Mouse (Mus musculus) hindlimb bud, embryonic 11.5 days (tissue): ENCODE data around the gene Tsc22d4.
"Not testable (repeated sequence)": the region's sequence is repeated elsewhere in the genome, so short reads cannot be mapped to it uniquely, and the experiment has no call there.

Experiments
- DNase-seq: peaks from one replicate; pipeline ENCODE4 v3.0.0-alpha.2; 2012; ENCODE audit warnings: low read depth, low spot score; ENCODE audit errors: extremely low spot score

Gene Tsc22d4

DNA sequence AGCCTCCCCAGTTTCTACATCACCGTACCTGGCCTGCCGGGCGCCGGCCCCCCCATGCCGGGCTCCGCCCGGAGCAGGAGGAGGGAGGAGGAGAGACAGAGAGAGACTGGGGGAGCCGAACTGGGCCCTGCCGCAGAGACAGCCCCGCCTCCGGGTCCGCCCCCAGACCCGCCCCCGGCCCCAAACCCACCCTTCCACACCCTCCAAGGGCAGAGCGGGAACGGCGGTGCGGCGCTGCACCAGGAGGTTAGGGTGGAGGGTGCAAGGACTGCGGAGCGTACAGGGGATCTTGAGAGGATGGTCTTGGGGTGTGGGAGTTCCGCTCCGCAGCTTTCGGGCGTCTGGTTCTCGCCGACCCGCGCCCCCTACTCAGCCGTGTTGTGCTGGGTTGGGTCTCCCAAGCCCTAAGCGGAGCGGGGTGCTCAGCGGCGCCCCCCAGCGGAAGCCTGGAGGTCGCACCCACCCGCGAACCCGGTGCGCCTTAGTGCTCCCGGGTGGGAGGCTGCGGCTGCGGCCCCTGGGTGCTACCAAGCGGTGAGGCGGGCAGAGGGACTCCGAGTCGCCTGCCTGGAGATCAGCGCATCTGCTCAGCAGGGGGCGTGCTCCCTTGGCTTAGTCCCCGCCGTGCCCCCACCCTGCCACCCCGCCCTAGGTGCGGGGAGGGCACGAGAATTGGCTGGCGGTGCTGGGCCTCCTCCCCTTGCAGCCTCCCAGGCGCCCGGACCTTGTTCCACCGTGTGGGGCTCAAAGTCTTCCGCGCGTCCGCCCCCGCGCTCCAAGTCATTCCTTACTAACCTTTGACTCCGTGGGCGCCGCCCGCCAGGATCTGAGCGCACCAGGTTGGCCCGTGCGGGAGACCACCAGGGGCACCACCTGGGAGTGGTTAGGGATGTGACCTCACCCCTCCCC, 4.3 kb upstream of the Tsc22d4 start, which contains the start of gene Nyap1:
Gene Nyap1, minus strand, starts transcription at position 585 of the 909 bp plus-strand sequence.
- DNase-seq: no peak

DNA sequence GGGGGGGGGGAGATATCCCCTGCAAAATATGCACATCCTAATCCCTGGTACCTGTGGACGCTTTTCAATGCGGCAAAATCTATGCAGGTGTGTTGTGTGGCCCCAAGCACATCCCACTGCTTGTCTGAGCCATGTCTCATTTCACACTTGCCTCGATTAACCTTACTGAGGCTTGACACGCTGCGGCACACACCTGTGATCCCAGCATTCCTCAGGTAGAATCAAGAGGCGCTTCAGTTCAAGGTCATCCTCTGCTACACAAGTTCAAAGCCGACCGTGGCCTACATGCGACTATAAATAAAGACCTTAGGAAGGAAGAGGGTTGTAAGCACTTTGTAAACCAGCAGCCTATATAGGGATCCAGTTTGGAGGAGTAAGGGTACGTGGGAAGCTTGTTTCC, 3.5 kb upstream of the Tsc22d4 start:
- DNase-seq: no peak

DNA sequence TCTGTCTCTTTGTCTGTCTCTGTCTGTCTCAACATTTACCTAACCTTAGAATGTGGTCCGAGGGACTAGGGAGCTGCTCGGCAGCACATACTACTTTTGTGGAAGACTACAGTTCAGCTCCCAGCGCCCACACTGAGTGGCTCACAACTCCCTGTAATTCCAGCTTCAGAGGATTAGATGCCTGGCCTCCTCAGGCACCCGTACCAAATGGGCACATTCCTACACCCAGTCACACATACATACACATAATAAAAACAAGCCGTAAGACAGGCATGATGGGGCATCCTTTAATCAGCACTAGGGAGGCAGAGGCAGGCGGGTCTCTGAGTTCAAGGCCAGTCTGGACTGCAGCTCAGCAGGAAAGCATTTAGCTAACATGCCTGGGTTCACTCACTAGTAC, 2.7 kb upstream of the Tsc22d4 start:
- no peak for DNase-seq

DNA sequence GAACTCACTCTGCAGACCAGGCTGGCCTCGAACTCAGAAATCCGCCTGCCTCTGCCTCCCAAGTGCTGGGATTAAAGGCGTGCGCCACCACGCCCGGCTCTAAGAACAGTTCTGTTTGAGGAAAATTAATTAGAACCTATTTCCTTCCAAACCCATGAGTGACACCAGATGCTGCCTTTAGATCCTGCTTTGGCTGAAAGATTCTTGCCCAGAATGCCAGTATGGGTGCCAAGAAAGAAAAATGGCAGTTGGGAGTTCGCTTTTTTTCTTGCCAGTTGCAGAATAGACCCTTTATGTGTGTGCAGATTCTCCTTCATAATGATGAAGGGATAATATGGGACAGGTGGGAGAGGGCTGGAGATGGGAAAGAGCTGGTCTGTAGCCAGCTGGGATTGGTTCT, 1.3 kb upstream of the Tsc22d4 start:
- no peak for DNase-seq

DNA sequence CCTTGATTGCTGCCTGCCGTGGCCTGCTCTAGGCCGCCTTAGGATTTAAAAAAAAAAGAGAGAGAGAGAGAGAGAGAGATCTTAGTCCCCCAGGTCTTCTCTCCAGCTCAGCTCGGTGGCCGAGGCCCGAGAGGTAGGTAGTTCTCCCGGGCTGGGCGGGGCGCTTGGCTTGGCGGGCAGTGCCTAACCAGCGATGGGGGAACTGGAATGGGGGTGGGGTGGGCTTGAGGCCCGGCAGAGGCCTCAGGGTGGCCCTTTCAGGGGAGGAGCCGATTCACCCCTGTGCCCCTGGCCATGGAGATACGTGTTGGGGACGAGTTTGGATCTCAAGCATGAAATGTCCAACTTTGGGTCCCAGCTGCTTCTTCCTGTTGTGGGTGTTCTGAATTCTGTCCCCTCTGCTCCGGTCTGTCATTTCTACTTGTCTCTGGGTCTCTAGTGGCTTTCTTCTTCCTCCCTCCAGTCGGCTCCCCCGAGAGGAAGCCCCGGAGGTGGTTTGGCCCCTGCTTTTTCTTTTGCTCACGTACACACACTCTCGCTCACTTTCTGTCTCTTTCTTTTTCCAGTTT, 836 bp downstream of the Tsc22d4 start:
- no peak for DNase-seq

DNA sequence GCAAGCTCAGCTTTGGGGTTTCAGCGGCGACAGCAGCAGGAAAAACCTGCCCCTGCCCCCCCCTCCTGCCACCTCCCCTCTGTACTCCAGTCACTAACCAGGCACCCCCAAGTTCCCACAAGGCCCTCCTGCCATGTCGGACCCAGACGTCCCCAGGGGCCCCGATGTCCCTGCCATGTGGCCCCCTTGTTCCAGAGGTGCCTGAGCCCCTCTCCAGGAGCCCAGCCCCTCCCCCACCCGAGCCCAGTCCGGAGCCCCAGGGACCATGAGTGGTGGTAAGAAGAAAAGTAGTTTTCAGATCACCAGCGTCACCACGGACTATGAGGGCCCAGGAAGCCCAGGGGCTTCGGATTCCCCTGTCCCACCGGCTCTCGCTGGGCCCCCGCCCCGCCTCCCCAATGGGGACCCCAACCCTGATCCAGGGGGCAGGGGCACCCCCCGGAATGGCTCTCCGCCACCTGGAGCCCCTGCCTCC, 1.4 kb downstream of the Tsc22d4 start:
- no peak for DNase-seq

DNA sequence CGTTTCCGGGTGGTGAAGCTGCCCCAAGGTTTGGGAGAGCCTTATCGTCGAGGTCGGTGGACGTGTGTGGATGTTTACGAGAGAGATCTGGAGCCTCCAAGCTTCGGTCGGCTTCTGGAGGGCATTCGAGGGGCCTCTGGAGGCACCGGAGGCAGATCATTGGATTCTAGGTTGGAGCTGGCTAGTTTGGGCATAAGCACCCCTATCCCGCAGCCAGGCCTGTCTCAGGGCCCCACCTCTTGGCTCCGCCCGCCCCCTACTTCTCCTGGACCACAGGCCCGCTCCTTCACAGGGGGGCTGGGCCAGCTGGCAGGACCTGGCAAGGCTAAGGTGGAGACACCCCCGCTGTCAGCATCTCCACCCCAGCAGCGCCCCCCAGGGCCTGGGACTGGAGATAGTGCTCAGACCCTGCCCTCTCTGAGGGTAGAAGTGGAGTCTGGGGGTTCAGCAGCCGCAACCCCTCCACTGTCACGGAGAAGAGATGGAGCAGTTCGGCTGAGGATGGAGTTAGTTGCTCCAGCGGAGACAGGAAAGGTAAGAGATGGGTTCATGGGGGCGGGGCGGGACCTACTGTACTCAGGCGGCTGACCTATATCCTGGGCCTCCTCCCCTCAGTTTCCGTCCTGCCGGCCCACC, 1.9 kb downstream of the Tsc22d4 start:
- no peak for DNase-seq

DNA sequence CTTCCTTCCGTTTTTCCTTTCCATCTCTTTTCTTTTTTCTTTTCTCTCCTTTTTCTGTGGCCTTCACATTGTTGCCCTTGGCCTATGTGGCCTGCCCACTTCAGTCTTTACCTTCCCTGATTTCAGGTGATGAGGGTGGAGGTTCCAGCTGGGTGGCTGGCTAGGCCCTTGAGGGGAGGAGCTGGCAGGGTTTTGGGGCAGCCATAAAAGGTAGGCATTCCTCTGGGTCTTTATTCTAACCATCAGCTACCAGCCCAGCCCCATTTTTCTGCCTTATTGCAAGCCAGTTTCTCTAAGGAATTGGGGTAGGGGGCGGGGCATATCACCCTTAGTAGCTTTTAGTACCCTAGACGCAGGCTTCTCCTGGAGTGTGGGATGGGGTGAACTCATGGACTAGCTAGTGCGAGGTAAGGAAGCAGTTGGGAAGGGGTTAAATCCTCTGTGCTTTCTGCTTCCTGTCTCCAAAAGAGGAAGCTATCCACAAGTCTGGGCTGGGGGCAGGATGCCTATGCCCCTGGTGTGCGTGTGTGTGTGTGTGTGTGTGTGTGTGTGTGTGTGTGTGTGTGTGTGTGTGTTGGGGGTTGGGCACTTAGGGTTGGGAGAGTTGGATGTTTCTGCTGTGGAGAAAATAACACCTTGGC, 2.7 kb downstream of the Tsc22d4 start:
- no peak for DNase-seq

DNA sequence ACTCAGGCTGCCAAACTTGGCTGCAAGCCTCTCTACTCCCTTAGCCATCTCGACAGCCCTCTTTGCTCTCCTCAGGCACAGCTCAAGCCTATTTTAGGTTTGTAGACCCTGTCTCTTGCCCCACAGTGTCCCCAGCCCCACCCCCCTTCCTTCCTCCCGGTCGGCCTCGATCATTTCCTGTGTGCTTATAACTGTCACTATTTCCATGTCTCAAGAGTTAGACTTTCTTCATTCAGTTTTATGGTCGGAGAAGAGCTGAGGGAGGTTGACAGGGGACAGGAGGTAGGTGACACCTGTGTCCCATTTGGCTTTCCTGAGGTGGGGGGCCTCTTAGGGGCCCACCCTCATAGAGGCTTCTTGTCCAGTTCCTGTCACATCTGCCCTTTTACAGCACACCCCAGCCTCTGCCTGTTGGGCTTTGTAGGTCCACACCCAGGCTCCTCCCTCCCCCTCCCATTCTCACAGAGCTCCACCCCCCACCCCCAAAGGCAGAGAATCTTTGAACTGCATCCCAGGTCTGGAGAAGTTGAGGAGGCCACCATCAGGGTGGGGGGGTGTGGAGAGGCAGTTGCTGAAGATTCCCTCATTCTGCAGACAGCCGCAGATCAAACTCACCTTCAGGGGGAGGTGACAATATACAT, 3.8 kb downstream of the Tsc22d4 start:
- DNase-seq: no peak

DNA sequence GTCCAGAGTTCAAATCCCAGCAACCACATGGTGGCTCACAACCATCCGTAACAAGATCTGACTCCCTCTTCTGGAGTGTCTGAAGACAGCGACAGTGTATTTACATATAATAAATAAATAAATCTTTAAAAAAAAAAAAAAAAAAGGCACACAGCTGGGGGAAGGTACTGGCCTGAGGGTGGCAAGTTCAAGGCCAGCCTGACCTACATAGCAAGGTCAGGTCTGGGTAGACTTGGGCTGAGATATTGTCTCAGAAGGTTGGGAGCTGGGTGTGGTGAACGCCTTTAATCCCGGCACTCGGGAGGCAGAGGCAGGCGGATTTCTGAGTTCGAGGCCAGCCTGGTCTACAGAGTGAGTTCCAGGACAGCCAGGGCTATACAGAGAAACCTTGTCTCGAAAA, 4.7 kb downstream of the Tsc22d4 start:
- not testable (repeated sequence) for DNase-seq

DNA sequence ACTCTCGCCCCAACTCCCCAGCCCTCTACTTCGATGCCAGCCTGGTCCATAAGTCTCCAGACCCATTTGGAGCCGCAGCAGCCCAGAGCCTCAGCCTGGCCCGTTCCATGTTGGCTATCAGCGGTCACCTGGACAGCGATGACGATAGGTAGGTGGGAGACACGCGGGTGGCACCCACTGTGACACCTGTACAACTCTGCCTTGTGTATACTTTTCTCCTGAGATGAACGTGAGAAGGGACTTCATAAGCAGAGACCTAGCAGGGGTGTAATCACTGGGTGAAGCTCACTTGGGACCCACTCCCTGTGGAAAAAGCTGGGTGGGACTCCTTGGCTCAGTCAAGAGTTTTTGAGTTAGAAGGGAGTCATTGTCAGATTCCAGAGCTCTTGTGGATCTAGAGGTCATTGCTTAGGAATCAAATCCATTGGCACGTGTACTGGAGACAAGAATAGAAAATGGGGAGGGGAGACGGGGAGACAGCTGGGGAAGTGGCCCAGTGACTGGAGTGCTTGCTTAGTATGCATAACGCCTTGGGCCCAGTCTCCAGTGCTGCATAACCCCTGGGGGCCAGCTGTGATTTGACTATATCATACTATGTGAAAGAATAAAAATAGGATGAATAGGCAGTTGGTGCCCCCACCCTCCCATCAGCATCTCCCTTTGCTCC, 5.8 kb downstream of the Tsc22d4 start:
- DNase-seq: no peak

DNA sequence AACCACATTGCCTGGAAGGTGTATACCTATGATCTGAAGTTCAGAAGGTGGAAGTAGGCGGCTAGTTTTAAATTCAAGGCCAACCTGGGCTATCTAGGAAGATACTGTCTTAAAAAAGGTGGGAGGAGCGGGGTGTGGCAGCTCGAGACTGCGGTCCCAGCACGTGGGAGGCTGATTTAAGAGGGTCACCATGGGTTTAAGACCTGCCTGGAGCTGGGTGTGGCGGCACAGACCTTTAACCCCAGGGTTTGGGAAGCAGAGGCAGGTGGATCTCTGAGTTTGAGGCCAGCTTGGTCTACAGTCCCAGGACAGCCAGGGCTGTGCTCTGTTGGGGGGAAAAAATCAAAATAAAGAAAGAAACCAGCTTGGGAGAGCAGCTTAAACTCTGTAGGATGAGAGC, 6.5 kb downstream of the Tsc22d4 start:
- no peak for DNase-seq

DNA sequence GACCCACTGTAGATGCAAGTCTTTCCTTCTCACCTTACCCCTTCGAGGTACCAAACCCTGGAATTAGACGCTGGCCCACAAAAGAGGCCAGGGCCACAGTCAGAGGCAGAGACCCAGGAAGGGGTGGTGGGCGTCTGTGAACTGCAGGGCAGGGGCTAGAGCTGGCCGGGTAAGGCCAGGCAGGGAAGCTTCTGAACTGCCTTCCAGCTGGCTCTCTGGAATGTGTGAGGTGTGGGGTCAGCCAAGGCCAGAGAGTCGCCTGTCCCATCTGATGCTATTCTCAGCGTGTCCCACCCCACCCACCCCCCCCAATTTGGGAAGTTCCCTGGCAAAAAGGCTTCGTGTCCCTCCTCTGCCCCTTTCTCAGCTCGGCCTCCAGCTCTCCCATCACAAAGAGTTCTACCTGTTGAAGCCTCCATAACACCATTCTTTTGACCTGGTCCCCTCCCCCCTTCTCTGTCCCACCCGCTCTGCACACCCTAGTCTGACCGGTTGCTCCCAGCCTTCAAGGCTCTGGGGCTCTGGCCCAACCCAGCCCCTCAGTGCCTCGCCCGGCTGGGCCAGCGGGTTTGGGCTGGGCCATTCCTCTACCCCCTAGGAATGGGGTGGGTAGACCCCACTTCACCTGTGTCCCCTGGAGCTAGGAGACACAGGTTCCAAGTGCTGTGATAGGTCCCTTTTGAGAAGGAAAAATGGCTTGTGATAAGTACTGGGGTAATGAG, 7.7 kb downstream of the Tsc22d4 start:
- DNase-seq: no peak

DNA sequence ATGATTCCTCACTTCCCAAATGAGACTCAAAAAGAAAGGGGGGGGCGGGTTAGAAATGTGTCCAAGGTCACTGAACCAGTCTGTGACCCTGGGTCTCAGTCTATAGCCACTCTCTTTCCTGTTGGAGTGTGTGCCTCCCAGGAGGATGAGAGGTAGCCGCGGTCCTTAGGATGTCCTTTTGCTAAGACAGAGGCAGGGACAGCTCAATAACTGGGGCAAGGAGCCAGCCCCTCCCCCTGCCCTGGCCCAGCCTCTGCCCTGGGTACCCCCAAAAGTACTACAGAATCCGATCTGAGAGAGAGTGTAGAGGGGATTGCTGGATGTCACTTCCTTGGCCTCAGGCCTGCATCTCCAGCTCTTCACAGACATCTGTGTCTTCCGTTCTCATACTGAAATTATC, 9.9 kb downstream of the Tsc22d4 start:
- DNase-seq: no peak

DNA sequence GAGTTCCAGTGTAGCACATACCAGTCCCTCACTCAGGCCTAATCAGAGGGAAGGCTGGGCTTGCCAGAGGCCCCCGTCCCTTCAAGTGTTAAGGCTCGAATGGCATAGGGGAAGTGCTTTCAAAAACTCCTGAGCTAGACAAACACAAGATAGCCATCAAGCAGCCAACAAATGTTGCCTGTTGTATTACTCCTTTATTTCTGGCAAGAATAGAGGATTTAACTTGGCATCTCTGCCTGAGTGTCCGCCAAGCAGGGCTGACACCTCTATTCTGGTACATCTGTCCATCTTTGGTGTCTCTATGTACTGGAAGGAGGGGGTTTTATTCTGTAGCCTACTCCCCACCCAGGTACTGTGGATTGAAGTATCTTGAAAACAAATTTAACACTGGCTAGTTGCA, 10.6 kb downstream of the Tsc22d4 start:
- no peak for DNase-seq

DNA sequence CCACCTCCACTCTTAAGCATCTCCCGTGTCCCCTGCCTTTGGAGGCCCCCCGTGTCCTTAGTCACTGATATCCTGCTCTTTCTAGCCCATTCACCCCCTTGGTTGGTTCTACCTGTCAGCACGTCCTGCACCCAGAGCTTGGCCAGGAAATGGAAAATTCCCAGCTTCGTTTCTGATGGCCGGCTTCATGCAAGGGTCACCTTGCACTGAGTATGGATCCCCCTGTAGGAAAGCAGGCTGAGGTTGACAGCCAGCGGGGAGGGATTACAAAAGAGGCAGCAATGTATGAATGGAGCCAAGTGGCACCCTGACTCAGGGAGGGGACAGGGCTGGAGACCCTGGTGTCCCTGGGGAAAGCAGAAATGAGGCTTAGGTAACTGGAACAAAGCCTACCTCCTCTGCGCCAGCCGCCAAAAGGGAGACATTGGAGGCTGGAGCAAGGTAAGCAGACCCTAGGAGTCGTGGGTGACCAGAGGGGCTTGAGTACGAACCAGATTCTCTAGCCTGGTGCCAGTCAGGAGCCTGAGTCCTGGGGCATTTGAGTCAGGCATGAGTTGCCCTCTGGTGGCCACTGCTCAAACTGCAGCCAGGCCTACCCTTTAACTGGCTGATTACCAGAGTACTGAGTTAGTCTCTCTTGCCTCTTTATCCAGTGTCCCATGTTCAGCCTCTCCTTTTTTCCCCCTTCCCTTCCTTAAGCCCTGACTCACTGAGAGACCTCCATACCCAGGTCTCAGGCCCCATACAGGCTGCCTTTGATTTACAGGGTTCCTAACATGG, 11.5 kb downstream of the Tsc22d4 start:
- no peak for DNase-seq

DNA sequence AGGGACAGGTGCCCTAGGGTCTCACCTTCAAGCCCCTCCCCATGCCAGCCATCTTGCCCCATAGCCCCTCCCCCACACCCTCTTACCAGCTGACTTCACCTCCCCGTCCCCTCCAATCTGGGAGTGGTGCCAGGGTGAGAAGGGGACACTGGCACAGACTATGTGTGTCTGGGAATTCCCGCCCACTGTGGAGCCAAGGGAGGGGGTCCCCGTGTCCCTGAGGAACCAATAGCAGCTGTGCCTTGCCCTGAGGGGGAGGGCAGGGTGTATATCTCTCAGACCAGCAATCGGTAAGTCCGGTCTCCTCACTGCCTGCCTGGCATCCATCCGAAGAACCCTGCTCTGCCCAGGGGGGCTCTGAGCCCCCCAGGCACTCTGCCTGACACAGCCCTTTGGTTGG, 12.4 kb downstream of the Tsc22d4 start:
- DNase-seq: no peak

DNA sequence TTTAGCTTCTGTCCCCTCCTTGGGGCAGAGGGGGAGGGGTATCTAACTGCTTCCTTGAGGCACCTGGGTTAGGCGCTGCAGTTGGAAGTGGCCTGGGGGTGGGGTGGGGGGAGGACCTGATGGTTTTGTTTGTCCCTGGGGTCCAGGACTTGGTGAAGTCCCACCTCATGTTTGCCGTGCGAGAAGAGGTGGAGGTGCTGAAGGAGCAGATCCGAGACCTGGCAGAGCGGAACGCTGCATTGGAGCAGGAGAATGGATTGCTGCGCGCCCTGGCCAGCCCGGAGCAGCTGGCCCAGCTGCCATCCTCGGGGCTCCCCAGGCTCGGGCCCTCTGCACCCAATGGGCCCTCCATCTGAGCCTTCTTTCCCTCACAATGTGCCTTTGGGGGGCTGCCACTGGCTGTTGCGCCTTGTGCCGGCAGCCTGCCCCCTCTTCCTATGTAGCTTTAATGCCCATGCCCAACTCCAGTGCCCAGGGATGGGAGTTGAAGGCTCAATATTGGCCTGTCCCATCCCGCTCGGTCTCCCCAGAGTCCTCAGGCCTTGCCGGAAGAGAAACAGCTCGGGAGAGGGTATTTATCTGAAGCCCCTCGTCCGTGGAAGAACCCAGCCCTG, 13.5 kb downstream of the Tsc22d4 start:
- DNase-seq: no peak

DNA sequence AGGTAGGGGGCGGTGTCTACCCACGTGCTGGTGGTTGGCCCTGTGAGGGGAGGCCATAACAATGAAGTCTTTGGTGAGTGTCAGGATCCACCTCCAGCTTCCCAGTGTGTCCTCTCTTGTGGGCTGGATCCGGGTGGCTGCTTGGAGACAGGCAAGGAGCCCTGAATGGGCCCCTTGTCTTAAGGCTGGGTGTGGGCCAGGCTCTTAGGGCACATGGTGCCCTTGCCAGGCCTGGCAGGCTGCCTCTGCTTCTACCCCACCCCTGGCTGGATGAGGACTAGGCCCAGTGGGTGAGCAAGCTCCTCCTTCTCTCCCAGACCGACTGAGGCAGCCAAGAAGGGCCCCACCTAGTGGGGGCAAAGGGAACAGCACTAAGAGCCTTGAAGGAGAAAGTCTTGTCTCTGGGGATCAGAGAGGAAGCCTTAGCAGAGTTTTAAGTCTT, 14.5 kb downstream of the Tsc22d4 start:
- DNase-seq: no peak
